Mouse (Mus musculus) liver, embryonic 13.5 days (tissue): ENCODE measurements at regions not wholly inside any gene's neighbourhood (a gene's known extent, or its start where the extent isn't known, plus 50 kb on each side); places are given as distances from the start of the nearest gene placed in this dataset.
A peak's percentile ranks its signal among the peaks of the same experiment; 100 is the strongest.
"Not testable (repeated sequence)": the region's sequence is repeated elsewhere in the genome, so short reads cannot be mapped to it uniquely, and the experiment has no call there.

Experiments used
- ATAC-seq: fragments of 200-750 bp; cut with Nextera tagmentation; 2 replicates; pipeline ENCODE4 v1.8.0; 2017; ENCODE audit warnings: low read depth, mild to moderate bottlenecking, moderate number of reproducible peaks, moderate library complexity
- DNase-seq: peaks from one replicate; pipeline ENCODE4 v3.0.0; 2022
- H3K27ac ChIP-seq: fragments of 300-500 bp; sonication (generic); 2 replicates; pipeline ENCODE4 v1.5.1; 2015; ENCODE audit warnings: moderate library complexity, mild to moderate bottlenecking, inconsistent platforms
- H3K27me3 ChIP-seq: fragments of 300-500 bp; sonication (generic); 2 replicates; pipeline ENCODE4 v1.6.1; 2015; ENCODE audit warnings: mild to moderate bottlenecking, inconsistent platforms
- H3K36me3 ChIP-seq: fragments of 300-500 bp; sonication (generic); 2 replicates; pipeline ENCODE4 v1.6.1; 2015; ENCODE audit warnings: mild to moderate bottlenecking, inconsistent platforms
- H3K4me1 ChIP-seq: fragments of 300-500 bp; sonication (generic); replicated peaks from 2 replicates; pipeline ENCODE4 v1.6.1; 2015; ENCODE audit warnings: inconsistent platforms
- H3K4me2 ChIP-seq: fragments of 300-500 bp; sonication (generic); 2 replicates; pipeline ENCODE4 v1.6.1; 2015; ENCODE audit warnings: inconsistent platforms, mild to moderate bottlenecking, moderate library complexity
- H3K4me3 ChIP-seq: fragments of 300-500 bp; sonication (generic); replicated peaks from 2 replicates; pipeline ENCODE4 v1.5.1; 2015; ENCODE audit warnings: mild to moderate bottlenecking, inconsistent platforms
- H3K9ac ChIP-seq: fragments of 300-500 bp; sonication (generic); 2 replicates; pipeline ENCODE4 v1.6.1; 2015; ENCODE audit warnings: mild to moderate bottlenecking, inconsistent platforms
- H3K9me3 ChIP-seq: fragments of 300-500 bp; sonication (generic); replicated peaks from 2 replicates; pipeline ENCODE4 v1.6.1; 2016; ENCODE audit warnings: inconsistent platforms
- WGBS: fragments of 180-500 bp; shearing (Covaris S2); methylation state at CpG from one replicate; pipeline ENCODE4 v1.1.7; 2015; ENCODE audit not compliant: insufficient replicate concordance; 5-methylcytosine and 5-hydroxymethylcytosine counted together

DNA sequence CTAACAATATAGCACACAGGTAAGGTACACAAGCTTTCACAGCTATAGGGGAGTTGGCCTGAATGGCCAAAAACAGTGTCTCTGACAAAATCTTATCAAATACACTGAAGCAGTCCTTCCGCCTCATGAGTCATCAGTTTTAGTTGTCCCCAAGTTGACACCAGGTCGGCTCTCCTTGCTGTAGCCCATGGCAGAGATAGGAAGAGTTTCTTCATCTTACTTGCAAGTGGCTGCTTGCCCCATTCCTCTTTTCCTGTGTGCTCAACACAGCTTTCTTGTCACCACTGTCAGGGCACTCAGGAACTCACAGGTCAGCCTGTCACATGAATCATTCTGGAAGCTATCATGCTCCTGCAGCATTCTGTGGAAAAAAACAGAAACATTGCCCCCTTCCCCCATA lies 77.1 kb downstream of the Olfr721-ps1 start:
- H3K27me3 ChIP-seq, H3K4me2 ChIP-seq, DNase-seq, H3K36me3 ChIP-seq, ATAC-seq, H3K9me3 ChIP-seq, H3K4me3 ChIP-seq, H3K4me1 ChIP-seq, H3K9ac ChIP-seq, H3K27ac ChIP-seq: not testable (repeated sequence)
- 18% methylated on average over 2 of the region's 2 CpGs for WGBS

DNA sequence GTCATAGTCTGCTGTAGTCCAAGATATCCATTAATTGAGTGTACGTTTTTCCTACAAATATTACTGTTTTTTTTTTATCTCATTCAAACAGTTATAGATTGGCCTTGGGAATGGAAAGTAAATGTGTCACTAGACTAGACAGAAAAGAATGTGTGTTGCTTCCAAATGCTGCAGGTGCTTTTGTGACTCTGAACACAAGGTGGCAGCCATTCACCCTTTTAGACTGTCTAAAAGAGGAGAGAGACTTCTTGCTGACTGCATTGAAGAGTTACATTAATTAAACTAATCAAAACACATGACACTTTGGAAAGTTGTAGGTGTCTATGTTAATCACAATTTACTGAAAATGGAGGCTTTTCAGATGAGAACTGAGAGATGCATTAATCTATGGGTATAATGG lies 80.7 kb downstream of the Olfr721-ps1 start:
- 46% methylated on average over 1 of the region's 1 CpGs for WGBS
- H3K4me2 ChIP-seq, result no peak overlapping the region
- H3K9ac ChIP-seq, result no peak overlapping the region
- H3K27ac ChIP-seq, result no peak overlapping the region
- no peaks in the 10 kb centered on the region for H3K27me3 ChIP-seq
- no peak overlapping the region for H3K4me3 ChIP-seq
- ATAC-seq, result no peak
- no peaks in the 10 kb centered on the region for H3K36me3 ChIP-seq
- no peak for DNase-seq
- no peaks in the 10 kb centered on the region for H3K9me3 ChIP-seq
- H3K4me1 ChIP-seq, result no peaks in the 10 kb centered on the region

DNA sequence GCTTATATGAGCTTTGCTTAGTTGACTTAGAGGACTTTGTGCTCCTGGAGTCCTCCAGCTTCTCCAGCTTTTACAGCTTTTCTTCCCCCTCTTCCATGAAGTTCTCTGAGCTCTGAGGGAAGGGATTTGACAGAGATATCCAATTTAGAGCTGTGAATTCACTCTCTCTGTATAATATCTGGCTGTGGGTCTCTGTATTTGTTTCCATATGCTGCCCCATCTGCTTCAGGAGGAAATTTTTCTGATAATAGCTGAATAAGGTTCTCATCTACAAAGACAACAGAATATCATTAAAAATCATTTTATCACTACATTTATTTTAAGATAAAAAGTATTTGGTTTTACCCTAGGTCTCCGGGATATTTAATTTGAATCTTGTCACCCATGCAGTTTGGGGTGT lies 85.3 kb downstream of the Olfr721-ps1 start:
- Histone ChIP-seq H3K4me1 (no peaks in the 10 kb centered on the region), H3K4me2 (no peak overlapping the region), H3K4me3 (no peak overlapping the region), H3K36me3 (no peaks in the 10 kb centered on the region), H3K27me3 (no peaks in the 10 kb centered on the region), H3K9me3 (no peaks in the 10 kb centered on the region), H3K9ac (no peak overlapping the region), H3K27ac (no peak overlapping the region)
- WGBS, result 78% methylated on average over 1 of the region's 1 CpGs
- DNase-seq (no peak), ATAC-seq (no peak)

DNA sequence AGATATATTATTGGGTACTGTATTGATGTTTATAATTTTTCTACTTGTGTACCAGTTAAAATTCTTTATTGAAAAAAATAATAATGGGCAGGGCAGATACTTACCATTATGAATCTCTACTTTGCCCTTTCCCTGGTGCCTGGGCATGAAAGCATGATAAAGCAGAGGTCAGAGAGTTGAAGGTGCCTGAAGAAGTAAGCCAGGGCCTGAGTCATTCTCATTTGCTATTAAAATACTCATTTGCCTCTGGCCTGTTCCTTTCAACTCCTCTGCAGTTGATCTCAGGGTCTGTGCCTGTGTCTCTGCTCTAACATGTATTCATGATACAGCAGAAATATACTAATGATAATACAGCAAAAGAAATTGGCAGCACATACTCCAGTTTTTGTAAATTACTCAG lies 89.4 kb downstream of the Olfr721-ps1 start:
- no peak overlapping the region for H3K27ac ChIP-seq
- no peak overlapping the region for H3K4me3 ChIP-seq
- H3K9ac ChIP-seq, result no peak overlapping the region
- H3K9me3 ChIP-seq, result no peaks in the 10 kb centered on the region
- H3K36me3 ChIP-seq, result no peaks in the 10 kb centered on the region
- no peak overlapping the region for H3K4me2 ChIP-seq
- DNase-seq (no peak), ATAC-seq (no peak)
- H3K4me1 ChIP-seq, result no peaks in the 10 kb centered on the region
- no peaks in the 10 kb centered on the region for H3K27me3 ChIP-seq

DNA sequence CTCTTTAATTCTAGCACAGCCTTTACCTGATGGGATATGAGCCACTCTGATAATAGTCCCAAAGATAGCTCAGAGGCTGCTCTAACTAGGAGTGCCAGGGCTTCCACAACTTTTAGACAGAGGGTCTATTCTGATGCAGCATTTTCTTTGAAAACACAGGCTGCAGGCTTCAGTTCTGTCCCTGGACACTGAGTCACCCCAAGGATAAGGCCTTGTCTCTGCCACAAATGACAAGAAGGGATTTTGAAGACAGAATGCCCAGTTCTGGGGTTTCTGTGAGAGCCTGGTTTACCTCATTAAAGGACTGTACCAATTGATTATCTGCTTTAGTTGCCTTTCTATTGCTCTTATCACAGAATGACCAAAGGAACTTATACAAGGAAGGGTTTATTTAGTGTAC lies 90.9 kb downstream of the Olfr721-ps1 start:
- Histone ChIP-seq H3K4me2 (no peak overlapping the region), H3K27ac (no peak overlapping the region), H3K4me1 (no peaks in the 10 kb centered on the region), H3K36me3 (no peaks in the 10 kb centered on the region), H3K9me3 (no peaks in the 10 kb centered on the region), H3K9ac (no peak overlapping the region), H3K4me3 (no peak overlapping the region), H3K27me3 (no peaks in the 10 kb centered on the region)
- no peak for ATAC-seq
- DNase-seq, result no peak

DNA sequence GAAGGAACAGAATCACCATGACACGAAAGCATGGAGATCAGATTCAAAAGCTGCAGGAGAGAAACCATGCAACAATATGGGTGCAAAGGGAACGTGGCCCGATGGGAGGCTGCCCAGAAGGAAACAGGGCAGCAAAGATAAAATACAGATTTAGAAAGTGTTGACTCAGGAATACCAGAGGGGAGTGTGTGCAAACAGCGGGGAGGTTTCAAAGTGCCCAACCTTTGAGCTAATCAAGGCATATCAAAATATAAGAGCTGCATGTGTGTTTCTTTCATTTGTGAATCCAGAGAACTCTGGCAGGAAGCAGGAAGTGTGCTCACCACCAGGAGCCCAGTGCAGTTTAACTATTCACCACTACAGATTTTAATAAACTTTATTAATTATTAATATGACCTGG lies 110.8 kb downstream of the Olfr721-ps1 start:
- Histone ChIP-seq H3K27me3 (no peaks in the 10 kb centered on the region), H3K4me3 (no peak overlapping the region), H3K4me1 (no peaks in the 10 kb centered on the region; the same call in none of the 2 replicates), H3K36me3 (no peaks in the 10 kb centered on the region), H3K27ac (no peak overlapping the region), H3K9ac (no peak overlapping the region), H3K4me2 (no peak overlapping the region), H3K9me3 (no peaks in the 10 kb centered on the region)
- ATAC-seq, result no peak
- WGBS, result 28% methylated on average over 4 of the region's 4 CpGs
- DNase-seq, result no peak

DNA sequence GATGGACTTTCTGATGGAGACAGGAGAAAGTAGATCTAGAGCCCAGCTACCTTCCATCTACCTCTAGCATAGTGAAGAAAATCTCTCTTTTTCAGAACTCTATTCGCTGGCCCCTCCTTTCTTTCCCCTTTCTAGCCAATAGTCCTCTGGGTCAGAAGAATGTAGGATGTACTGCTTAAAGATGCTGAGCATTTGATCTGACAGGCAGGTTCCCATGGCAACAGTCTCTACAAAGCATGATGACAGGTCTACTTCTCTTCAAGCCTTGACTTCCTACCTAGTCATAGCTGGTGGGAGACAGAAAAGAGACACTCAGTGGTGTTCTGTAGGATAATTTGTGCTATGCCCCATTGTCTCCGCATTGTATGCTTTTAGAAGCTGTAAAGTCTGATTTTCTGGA lies 112.0 kb downstream of the Olfr721-ps1 start:
- 68% methylated on average over 2 of the region's 2 CpGs for WGBS
- H3K4me1 ChIP-seq, result no peaks in the 10 kb centered on the region; the same call in none of the 2 replicates

DNA sequence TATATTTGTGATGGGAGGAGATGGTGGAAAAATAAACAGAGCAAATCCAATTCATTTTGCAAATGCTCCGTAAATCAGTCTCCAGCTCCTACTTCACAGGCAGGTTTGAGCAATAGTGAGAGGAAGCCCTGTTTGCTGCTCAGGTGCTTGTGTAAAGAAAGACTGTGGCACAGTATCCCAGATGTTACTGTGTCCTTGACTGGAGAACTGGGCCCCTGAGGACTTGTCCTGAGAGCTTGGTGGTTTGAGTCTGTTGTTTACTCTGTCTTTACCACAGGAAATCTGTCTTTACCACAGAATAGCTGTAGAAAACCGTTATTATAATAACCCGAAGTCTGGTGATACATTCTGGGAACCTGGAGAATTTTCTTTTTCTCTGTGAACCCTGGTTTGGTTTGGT lies 112.4 kb downstream of the Olfr721-ps1 start:
- no peak for ATAC-seq
- no peaks in the 10 kb centered on the region for H3K9me3 ChIP-seq
- DNase-seq, result no peak
- no peak overlapping the region for H3K4me3 ChIP-seq
- H3K27ac ChIP-seq, result no peak overlapping the region
- H3K36me3 ChIP-seq, result no peaks in the 10 kb centered on the region
- H3K4me2 ChIP-seq, result no peak overlapping the region
- H3K9ac ChIP-seq, result no peak overlapping the region
- 20% methylated on average over 3 of the region's 3 CpGs for WGBS
- H3K4me1 ChIP-seq, result no peaks in the 10 kb centered on the region; the same call in none of the 2 replicates
- H3K27me3 ChIP-seq, result no peaks in the 10 kb centered on the region

More for the DNA sequence above, 112.0 kb downstream of the Olfr721-ps1 start:
- H3K9ac ChIP-seq, result no peak overlapping the region
- no peaks in the 10 kb centered on the region for H3K27me3 ChIP-seq
- ATAC-seq, result no peak
- no peak for DNase-seq
- H3K4me3 ChIP-seq, result no peak overlapping the region
- H3K27ac ChIP-seq, result no peak overlapping the region
- no peak overlapping the region for H3K4me2 ChIP-seq
- H3K36me3 ChIP-seq, result no peaks in the 10 kb centered on the region
- H3K9me3 ChIP-seq, result no peaks in the 10 kb centered on the region

DNA sequence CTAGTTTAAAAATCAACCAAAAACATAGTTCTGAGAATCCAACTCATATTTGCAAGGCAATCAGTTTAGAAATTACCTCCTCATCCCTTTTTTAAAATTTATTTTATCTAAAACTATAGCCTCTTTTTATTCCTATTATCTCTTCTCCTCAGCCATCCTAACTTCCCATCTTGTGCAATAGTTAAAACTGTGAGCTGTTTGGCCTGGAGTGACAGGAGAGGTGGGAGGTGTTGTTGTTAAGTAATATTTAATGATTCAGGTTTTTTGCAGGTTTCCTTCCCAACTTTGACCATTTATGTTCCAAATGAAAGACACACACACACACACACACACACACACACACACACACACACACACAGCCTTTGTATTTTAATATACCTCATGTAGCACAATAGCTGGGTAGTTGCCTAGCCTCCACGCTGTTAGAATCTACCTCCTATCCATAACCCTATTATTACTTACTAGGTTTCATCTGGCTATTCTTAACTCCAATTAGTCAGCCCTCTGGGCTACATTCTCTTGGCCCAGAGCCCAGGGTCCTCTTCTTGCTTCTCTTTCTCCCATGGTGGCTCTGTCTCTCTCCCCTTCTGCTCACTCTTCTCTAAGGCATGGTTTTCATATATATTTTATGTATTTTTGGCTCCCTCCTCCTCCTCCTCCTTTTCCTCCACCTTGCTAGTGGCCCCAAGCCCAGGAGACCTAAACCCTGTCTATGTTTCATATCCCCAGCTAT lies 113.5 kb downstream of the Olfr721-ps1 start:
- Histone ChIP-seq H3K27me3 (no peaks in the 10 kb centered on the region), H3K9ac (no peak overlapping the region), H3K4me3 (no peak overlapping the region), H3K36me3 (no peaks in the 10 kb centered on the region), H3K9me3 (no peaks in the 10 kb centered on the region), H3K4me2 (no peak overlapping the region), H3K27ac (no peak overlapping the region), H3K4me1 (no peaks in the 10 kb centered on the region; the same call in none of the 2 replicates)
- 61% methylated on average over 1 of the region's 1 CpGs for WGBS
- ATAC-seq, result no peak
- DNase-seq, result no peak

DNA sequence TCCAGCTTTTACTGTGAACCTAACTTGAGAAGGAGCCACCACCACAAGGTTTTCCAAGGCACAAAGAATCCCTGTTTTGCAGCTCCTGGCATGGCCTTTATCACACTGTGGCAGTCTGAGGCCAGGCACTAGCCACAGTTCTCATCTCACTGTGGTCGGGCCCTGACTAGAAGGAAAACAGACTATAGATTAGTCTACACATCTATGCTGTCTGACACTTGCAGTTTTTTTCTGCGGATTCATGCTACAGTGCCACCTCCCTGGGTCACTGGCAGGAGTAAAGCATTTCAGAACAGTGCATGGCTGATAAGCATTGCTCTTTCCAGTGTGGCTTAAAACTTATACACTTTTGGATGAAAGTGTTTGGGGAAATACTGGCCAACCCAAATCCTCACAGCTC lies 114.3 kb downstream of the Olfr721-ps1 start:
- WGBS, result 17% methylated on average over 2 of the region's 2 CpGs

DNA sequence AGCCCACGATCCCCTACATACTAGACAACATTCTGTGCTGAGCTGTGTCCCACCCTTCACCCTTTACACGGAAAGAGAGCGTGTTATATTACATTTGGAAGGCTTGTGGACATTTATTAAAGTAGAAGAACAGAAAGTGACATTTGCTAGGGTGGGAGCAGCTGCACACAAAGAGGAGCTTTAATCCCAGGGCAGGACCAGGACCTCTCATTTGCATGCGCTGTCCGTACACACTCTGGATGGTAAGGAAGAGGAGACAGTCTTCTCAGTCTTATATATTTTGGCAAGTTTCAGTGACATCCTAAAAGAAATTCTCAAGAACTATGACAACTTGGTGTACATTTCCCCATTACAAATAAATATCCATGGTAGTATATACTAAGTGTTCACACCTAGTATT lies 114.8 kb downstream of the Olfr721-ps1 start:
- WGBS, result 62% methylated on average over 5 of the region's 5 CpGs
- Histone ChIP-seq H3K36me3 (no peaks in the 10 kb centered on the region), H3K27me3 (no peaks in the 10 kb centered on the region), H3K9me3 (no peaks in the 10 kb centered on the region), H3K4me3 (no peak overlapping the region), H3K9ac (no peak overlapping the region), H3K4me2 (no peak overlapping the region), H3K4me1 (no peaks in the 10 kb centered on the region; the same call in none of the 2 replicates), H3K27ac (no peak overlapping the region)
- no peak for DNase-seq
- ATAC-seq, result no peak

More for the DNA sequence above, 114.3 kb downstream of the Olfr721-ps1 start:
- H3K4me3 ChIP-seq, result no peak overlapping the region
- H3K27me3 ChIP-seq, result no peaks in the 10 kb centered on the region
- no peak overlapping the region for H3K4me2 ChIP-seq
- H3K9ac ChIP-seq, result no peak overlapping the region
- no peak overlapping the region for H3K27ac ChIP-seq
- H3K9me3 ChIP-seq, result no peaks in the 10 kb centered on the region
- ATAC-seq (peak; percentile 51; the same call in 1 of the 2 replicates), DNase-seq (no peak)
- no peaks in the 10 kb centered on the region; the same call in none of the 2 replicates for H3K4me1 ChIP-seq
- H3K36me3 ChIP-seq, result no peaks in the 10 kb centered on the region

DNA sequence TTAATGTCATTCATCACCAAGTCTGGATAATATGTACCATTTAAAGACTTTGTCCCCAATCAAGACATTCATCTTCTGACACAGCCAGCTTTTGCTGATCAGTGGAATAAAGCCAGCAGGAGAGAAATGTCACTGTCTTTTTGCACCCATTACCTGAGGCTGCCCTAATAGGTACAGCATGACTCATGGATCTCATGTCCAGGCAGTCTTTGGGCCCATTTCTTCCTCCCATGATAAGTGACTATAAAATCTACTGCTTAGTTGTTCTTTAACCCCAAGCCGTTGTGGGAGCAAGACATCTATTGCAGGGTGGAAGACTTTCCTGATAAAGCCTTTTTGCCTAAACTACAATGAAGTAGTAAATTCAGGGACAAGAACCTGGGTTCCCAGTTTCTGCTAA lies 116.9 kb downstream of the Olfr721-ps1 start:
- Histone ChIP-seq H3K4me2 (no peak overlapping the region), H3K36me3 (no peaks in the 10 kb centered on the region), H3K9me3 (no peaks in the 10 kb centered on the region), H3K4me3 (no peak overlapping the region), H3K9ac (no peak overlapping the region), H3K4me1 (no peaks in the 10 kb centered on the region; the same call in 1 of the 2 replicates), H3K27ac (no peak overlapping the region), H3K27me3 (no peaks in the 10 kb centered on the region)
- ATAC-seq (no peak), DNase-seq (no peak)
- 47% methylated on average over 1 of the region's 1 CpGs for WGBS
